Mouse (Mus musculus) lung, postnatal 4 days (tissue): ENCODE data around the gene Nrxn1.

Experiments used
- DNase-seq, 2 experiments: peaks; one replicate each; pipeline ENCODE4 v3.0.0; 2021

Nrxn1 gene

GRCm38 (mm10) chr17:90962904-90963531 is 129.9 kb downstream of the Nrxn1 start:
- DNase-seq, result peak in 1 of 2 experiments; percentile 15

- DNase-seq, result no peak
These were observed 137.7 kb downstream of the Nrxn1 start for GRCm38 (mm10) chr17:90955221-90955620.

GRCm38 (mm10) chr17:90934929-90935328 is 157.9 kb downstream of the Nrxn1 start:
- no peak for DNase-seq

- no peak for DNase-seq
These were observed 179.6 kb downstream of the Nrxn1 start for GRCm38 (mm10) chr17:90913320-90913719.

GRCm38 (mm10) chr17:90912746-90913145 is 180.1 kb downstream of the Nrxn1 start:
- DNase-seq, result no peak

GRCm38 (mm10) chr17:90912341-90912740 is 180.5 kb downstream of the Nrxn1 start:
- no peak for DNase-seq

- no peak for DNase-seq
These were observed 186.5 kb downstream of the Nrxn1 start for GRCm38 (mm10) chr17:90906118-90907093.

- DNase-seq, result no peak
These were observed 187.7 kb downstream of the Nrxn1 start for GRCm38 (mm10) chr17:90905143-90905542.

- DNase-seq, result no peak
These were observed 200.3 kb downstream of the Nrxn1 start for GRCm38 (mm10) chr17:90892327-90893259.

GRCm38 (mm10) chr17:90891711-90892110 is 201.2 kb downstream of the Nrxn1 start:
- DNase-seq, result no peak

GRCm38 (mm10) chr17:90857225-90857624 is 235.6 kb downstream of the Nrxn1 start:
- no peak for DNase-seq

GRCm38 (mm10) chr17:90843876-90844275 is 249.0 kb downstream of the Nrxn1 start:
- DNase-seq, result no peak

GRCm38 (mm10) chr17:90843072-90843611 is 249.7 kb downstream of the Nrxn1 start:
- DNase-seq, result no peak

GRCm38 (mm10) chr17:90837022-90837414 is 255.9 kb downstream of the Nrxn1 start:
- no peak for DNase-seq

GRCm38 (mm10) chr17:90836154-90837021 is 256.5 kb downstream of the Nrxn1 start:
- no peak for DNase-seq

GRCm38 (mm10) chr17:90818340-90818739 is 274.5 kb downstream of the Nrxn1 start:
- no peak for DNase-seq

GRCm38 (mm10) chr17:90817898-90818297 is 275.0 kb downstream of the Nrxn1 start:
- no peak for DNase-seq

GRCm38 (mm10) chr17:90815306-90815705 is 277.6 kb downstream of the Nrxn1 start:
- no peak for DNase-seq

GRCm38 (mm10) chr17:90813760-90814159 is 279.1 kb downstream of the Nrxn1 start:
- DNase-seq, result peak in 1 of 2 experiments; percentile 6

- no peak for DNase-seq
These were observed 280.4 kb downstream of the Nrxn1 start for GRCm38 (mm10) chr17:90812485-90812884.
